Mouse (Mus musculus): Measurements from ENCODE around the gene 0610009B22Rik. TPM values are rescaled to one million over a fixed set of nuclear protein-coding genes. Genes with fewer than 3 reads are reported as not detected.
A peak's percentile ranks its signal among the peaks of the same experiment; 100 is the strongest.
"Not testable (repeated sequence)": the region's sequence is repeated elsewhere in the genome, so short reads cannot be mapped to it uniquely, and the experiment has no call there.

0610009B22Rik gene
- polyA plus RNA-seq, 1 experiment from 2014 or later, result 110 TPM

DNA sequence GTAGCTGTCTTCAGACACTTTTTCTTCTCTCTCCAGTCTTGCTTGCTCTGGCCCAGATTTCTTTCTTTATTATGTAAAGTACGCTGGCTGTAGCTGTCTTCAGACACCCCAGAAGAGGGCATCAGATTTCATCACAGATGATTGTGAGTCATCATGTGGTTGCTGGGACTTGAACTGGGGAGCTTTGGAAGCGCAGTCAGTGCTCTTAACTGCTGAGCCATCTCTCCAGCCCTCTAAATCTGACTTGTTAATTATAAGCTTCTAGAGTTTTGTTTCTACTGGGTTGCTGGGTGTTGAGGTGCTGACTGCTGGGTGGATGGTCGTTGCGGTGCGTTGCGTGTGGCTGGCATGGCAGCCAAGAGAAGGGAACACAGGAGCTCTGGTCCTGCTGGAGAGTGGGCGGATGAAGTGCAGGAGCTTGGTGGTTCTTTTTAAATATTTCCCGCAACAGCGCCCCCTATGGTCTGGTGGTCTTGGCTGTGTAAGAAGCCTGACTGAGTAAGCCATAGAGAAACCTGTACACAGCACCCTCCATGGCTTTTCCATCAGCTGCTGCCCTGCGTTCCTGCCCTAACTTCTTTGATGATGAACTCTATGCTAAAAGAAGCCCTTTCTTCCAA is 14.8 kb upstream of the 0610009B22Rik start:
- Histone ChIP-seq H3K27me3 (replicated peaks; ENCODE audit: control insufficient read depth, insufficient read depth, low read length) (no peaks in the 10 kb centered on the region), H3K4me1 (replicated peaks; ENCODE audit: control insufficient read depth, insufficient read depth, low read length) (no peaks in the 10 kb centered on the region), H3K4me2 (replicated peaks; ENCODE audit: low read depth) (no peak overlapping the region), H3K4me3 (ENCODE audit: low read depth, low read length) (no peak overlapping the region), H3K9ac (ENCODE audit: low read depth, low read length) (no peak overlapping the region), H3K27ac (ENCODE audit: low read depth, low read length) (no peak overlapping the region), H3K36me3 (ENCODE audit: control insufficient read depth, insufficient read depth) (peaks cover 76% of the 10 kb centered on the region), H3K9me3 (ENCODE audit: control insufficient read depth) (no peaks in the 10 kb centered on the region)
- WGBS, result 72% methylated on average over 10 of the region's 10 CpGs
- peak; percentile 51 for TF ChIP-seq CTCF (IDR thresholded peaks at IDR 0.05; ENCODE audit: low read depth)
- no peak for ATAC-seq

DNA sequence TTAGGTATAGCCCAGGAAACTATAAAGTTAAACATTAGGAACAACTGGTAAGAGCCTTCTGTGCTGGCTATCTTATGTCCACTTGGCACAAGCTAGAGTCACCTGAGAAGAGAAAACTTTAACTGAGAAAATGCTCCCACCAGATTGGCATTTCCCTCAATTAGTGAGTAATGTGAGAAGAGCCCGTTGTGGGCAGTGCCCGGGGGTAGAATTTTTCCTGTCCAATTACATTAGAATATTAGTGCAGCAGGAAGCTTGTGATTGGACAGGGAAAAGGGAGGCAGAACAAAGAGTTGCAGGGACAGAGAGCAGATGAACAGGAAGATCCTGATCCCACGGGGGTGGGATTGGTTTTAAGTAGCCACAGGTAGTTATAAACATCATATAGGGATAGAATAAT is 14.2 kb upstream of the 0610009B22Rik start:
- Histone ChIP-seq H3K4me1 (replicated peaks; ENCODE audit: control insufficient read depth, insufficient read depth, low read length) (no peaks in the 10 kb centered on the region), H3K27me3 (replicated peaks; ENCODE audit: control insufficient read depth, insufficient read depth, low read length) (no peaks in the 10 kb centered on the region), H3K4me2 (replicated peaks; ENCODE audit: low read depth) (no peak overlapping the region), H3K9ac (ENCODE audit: low read depth, low read length) (no peak overlapping the region), H3K36me3 (ENCODE audit: control insufficient read depth, insufficient read depth) (peaks cover 75% of the 10 kb centered on the region), H3K9me3 (ENCODE audit: control insufficient read depth) (no peaks in the 10 kb centered on the region), H3K4me3 (ENCODE audit: low read depth, low read length) (no peak overlapping the region), H3K27ac (ENCODE audit: low read depth, low read length) (no peak overlapping the region)
- 76% methylated on average over 3 of the region's 3 CpGs for WGBS
- no peak for ATAC-seq
- no peak for TF ChIP-seq CTCF (IDR thresholded peaks at IDR 0.05; ENCODE audit: low read depth)

DNA sequence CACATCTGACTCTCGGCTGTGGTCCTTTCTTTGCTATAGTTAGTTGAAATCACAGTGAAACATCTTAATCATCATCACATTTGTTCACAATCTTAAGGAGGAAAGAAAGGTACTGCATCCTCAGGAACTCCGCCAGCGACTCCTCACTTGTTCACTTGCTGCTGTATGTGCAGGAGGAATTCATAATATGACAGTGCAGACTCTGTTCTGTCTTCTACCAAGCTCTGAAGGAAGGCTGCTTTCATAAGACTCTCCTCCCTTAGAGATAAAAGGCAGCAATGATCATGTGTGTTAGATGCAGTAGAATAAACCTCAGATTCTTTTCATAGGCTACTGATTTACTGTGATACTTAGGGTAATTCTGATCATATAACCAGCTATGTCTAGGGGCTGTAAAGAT is 6.3 kb upstream of the 0610009B22Rik start:
- Histone ChIP-seq H3K27ac (ENCODE audit: low read depth, low read length) (no peak overlapping the region), H3K9me3 (ENCODE audit: control insufficient read depth) (no peaks in the 10 kb centered on the region), H3K4me3 (ENCODE audit: low read depth, low read length) (no peak overlapping the region), H3K9ac (ENCODE audit: low read depth, low read length) (no peak overlapping the region), H3K4me2 (replicated peaks; ENCODE audit: low read depth) (no peak overlapping the region), H3K36me3 (ENCODE audit: control insufficient read depth, insufficient read depth) (peaks cover 43% of the 10 kb centered on the region), H3K4me1 (replicated peaks; ENCODE audit: control insufficient read depth, insufficient read depth, low read length) (no peaks in the 10 kb centered on the region), H3K27me3 (replicated peaks; ENCODE audit: control insufficient read depth, insufficient read depth, low read length) (no peaks in the 10 kb centered on the region)
- 96% methylated on average over 3 of the region's 3 CpGs for WGBS
- no peak for TF ChIP-seq CTCF (IDR thresholded peaks at IDR 0.05; ENCODE audit: low read depth)
- no peak for ATAC-seq

DNA sequence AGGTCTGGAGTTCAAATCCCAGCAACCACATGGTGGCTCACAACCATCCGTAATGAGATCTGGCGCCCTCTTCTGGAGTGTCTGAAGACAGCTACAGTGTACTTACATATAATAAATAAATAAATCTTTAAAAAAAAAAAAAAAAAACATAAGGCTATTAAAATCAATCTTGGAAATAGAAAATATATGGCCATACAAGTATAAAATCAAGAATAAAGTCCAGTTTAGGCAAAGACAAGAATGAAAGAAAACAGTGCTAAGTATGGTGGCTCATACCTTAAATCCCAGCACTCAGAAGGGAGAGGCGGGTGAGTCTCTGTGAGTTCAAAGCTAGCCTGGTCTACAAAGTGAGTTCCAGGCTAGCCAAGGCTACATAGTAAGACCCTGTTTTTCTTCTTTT is 1.9 kb upstream of the 0610009B22Rik start:
- H3K27ac ChIP-seq (ENCODE audit: low read depth, low read length); H3K36me3 ChIP-seq (ENCODE audit: control insufficient read depth, insufficient read depth); H3K27me3 ChIP-seq (replicated peaks; ENCODE audit: control insufficient read depth, insufficient read depth, low read length); ATAC-seq; H3K4me1 ChIP-seq (replicated peaks; ENCODE audit: control insufficient read depth, insufficient read depth, low read length); H3K4me2 ChIP-seq (replicated peaks; ENCODE audit: low read depth); H3K9me3 ChIP-seq (ENCODE audit: control insufficient read depth); H3K4me3 ChIP-seq (ENCODE audit: low read depth, low read length); H3K9ac ChIP-seq (ENCODE audit: low read depth, low read length): not testable (repeated sequence)
- 100% methylated on average over 1 of the region's 3 CpGs for WGBS

DNA sequence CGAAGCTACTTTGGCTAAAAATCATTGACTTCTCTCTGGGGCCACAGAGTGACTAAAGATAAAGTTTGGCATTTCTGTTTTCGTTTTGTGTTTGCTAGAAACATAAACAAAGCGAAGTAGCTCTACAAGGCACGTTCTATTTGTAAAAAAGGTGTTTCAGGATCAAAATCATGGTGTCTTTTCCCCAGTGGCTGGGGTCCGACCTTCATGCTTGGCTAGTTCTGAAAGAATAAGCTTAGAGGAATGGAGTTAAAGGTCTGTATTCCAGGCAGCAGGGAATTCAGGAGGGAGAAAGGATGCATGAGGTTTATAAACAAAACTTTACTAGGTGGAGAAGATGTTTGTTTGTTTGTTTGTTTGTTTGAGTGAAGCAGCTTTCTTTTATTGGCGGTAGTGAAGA is 669 bp upstream of the 0610009B22Rik start:
- peak overlapping the region; percentile 64 for H3K9ac ChIP-seq (ENCODE audit: low read depth, low read length)
- 0 out of 2 replicates have a peak, but pooled peaks cover 4% of the 10 kb centered on the region for H3K36me3 ChIP-seq (ENCODE audit: control insufficient read depth, insufficient read depth)
- peak overlapping the region; percentile 96 for H3K27ac ChIP-seq (ENCODE audit: low read depth, low read length)
- ATAC-seq, result no peak
- no peak for TF ChIP-seq CTCF (IDR thresholded peaks at IDR 0.05; ENCODE audit: low read depth)
- H3K27me3 ChIP-seq (replicated peaks; ENCODE audit: control insufficient read depth, insufficient read depth, low read length), result no peaks in the 10 kb centered on the region
- WGBS, result 20% methylated on average over 6 of the region's 6 CpGs
- peak overlapping the region; percentile 75 for H3K4me2 ChIP-seq (replicated peaks; ENCODE audit: low read depth)
- H3K4me3 ChIP-seq (ENCODE audit: low read depth, low read length), result peak overlapping the region; percentile 68
- H3K4me1 ChIP-seq (replicated peaks; ENCODE audit: control insufficient read depth, insufficient read depth, low read length), result no peaks in the 10 kb centered on the region
- no peaks in the 10 kb centered on the region for H3K9me3 ChIP-seq (ENCODE audit: control insufficient read depth)

DNA sequence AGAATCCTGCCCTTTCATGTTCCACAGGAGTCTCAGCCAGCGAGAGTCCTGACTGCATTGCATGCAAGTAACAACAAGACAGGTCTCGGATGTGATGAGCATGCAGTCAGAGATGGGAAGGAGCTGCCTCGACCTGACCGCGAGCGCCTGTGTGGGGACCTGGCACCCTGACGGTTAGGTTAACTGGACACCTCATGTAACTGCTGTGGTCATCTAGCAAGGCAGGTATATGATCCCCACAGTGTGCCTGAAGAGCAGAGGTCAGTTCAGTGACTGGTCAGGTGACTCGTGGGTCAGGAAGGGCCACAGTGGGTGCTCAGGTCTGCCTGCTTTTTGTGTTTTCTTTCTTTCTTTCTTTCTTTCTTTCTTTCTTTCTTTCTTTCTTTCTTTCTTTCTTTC is 6.7 kb downstream of the 0610009B22Rik start:
- H3K9me3 ChIP-seq (ENCODE audit: control insufficient read depth), result no peaks in the 10 kb centered on the region
- no peak overlapping the region for H3K27ac ChIP-seq (ENCODE audit: low read depth, low read length)
- H3K4me2 ChIP-seq (replicated peaks; ENCODE audit: low read depth), result 0 out of 2 replicates have a peak overlapping the region, but pooled peaks have one; percentile 28
- WGBS, result 40% methylated on average over 8 of the region's 8 CpGs
- no peak overlapping the region for H3K9ac ChIP-seq (ENCODE audit: low read depth, low read length)
- no peaks in the 10 kb centered on the region for H3K36me3 ChIP-seq (ENCODE audit: control insufficient read depth, insufficient read depth)
- H3K27me3 ChIP-seq (replicated peaks; ENCODE audit: control insufficient read depth, insufficient read depth, low read length), result no peaks in the 10 kb centered on the region
- no peak overlapping the region for H3K4me3 ChIP-seq (ENCODE audit: low read depth, low read length)
- peak; percentile 31; the same call in 1 of the 2 replicates for ATAC-seq
- no peaks in the 10 kb centered on the region; the same call in 1 of the 2 replicates for H3K4me1 ChIP-seq (replicated peaks; ENCODE audit: control insufficient read depth, insufficient read depth, low read length)
- no peak for TF ChIP-seq CTCF (IDR thresholded peaks at IDR 0.05; ENCODE audit: low read depth)
